Mouse (Mus musculus) ES-Bruce4 (cell line): Measurements from ENCODE around the gene Bag1. TPM values are rescaled to one million over a fixed set of nuclear protein-coding genes. Genes with fewer than 3 reads are reported as not detected.

Experiments
- H3K27ac ChIP-seq: 2 replicates; pipeline ENCODE4 v1.5.1; 2012; ENCODE audit warnings: low read length, inconsistent platforms; ENCODE audit not compliant: insufficient read depth
- H3K27me3 ChIP-seq: 2 replicates; pipeline ENCODE4 v1.6.1; 2012; ENCODE audit warnings: mild to moderate bottlenecking, low read length, inconsistent platforms; ENCODE audit not compliant: control insufficient read depth, poor library complexity, insufficient read depth, severe bottlenecking
- H3K36me3 ChIP-seq: 2 replicates; pipeline ENCODE4 v1.6.1; 2012; ENCODE audit warnings: inconsistent platforms, mild to moderate bottlenecking, low read length, moderate library complexity; ENCODE audit not compliant: control insufficient read depth, poor library complexity, insufficient read depth, severe bottlenecking
- H3K4me1 ChIP-seq: one replicate; pipeline ENCODE4 v1.8.1; 2011; ENCODE audit warnings: low read length; ENCODE audit not compliant: control insufficient read depth, insufficient read depth
- H3K4me3 ChIP-seq: 2 replicates; pipeline ENCODE4 v1.5.1; 2011; ENCODE audit warnings: low read depth, mild to moderate bottlenecking, low read length
- H3K9ac ChIP-seq: 2 replicates; pipeline ENCODE4 v1.6.1; 2012; ENCODE audit warnings: low read depth, mild to moderate bottlenecking, inconsistent platforms; ENCODE audit not compliant: poor library complexity, severe bottlenecking
- H3K9me3 ChIP-seq: replicated peaks from 2 replicates; pipeline ENCODE4 v1.6.1; 2012; ENCODE audit warnings: mild to moderate bottlenecking, low read length, inconsistent platforms; ENCODE audit not compliant: control insufficient read depth, poor library complexity, insufficient read depth, severe bottlenecking
- CTCF ChIP-seq: IDR thresholded peaks from one replicate; pipeline ENCODE4 v1.8.1; 2011; ENCODE audit warnings: low read depth, low read length
- EP300 ChIP-seq: IDR thresholded peaks from 2 replicates; pipeline ENCODE4 v1.6.1; 2011; ENCODE audit warnings: low read depth, low read length; ENCODE audit not compliant: insufficient read depth
- POLR2A ChIP-seq: IDR thresholded peaks from one replicate; pipeline ENCODE4 v1.8.1; 2011; ENCODE audit warnings: low read length; ENCODE audit not compliant: insufficient read depth
- polyA plus RNA-seq: library from polyadenylated mRNA; stranded (reverse); fragments of >200 nt; gene quantifications from 2 replicates; pipeline ENCODE4 v1.2.4, GENCODE M21; 2011; ENCODE audit warnings: low read depth; ENCODE audit not compliant: missing spikeins, insufficient read depth, insufficient read length

Bag1 gene
- polyA plus RNA-seq, 1 experiment = 106 TPM

- Histone ChIP-seq H3K9me3 (no peaks in the 10 kb centered on the region), H3K4me1 (no peaks in the 10 kb centered on the region), H3K4me3 (no peak overlapping the region), H3K9ac (no peak overlapping the region), H3K36me3 (no peaks in the 10 kb centered on the region), H3K27me3 (no peaks in the 10 kb centered on the region), H3K27ac (no peak overlapping the region)
- TF ChIP-seq POLR2A = no peak
- TF ChIP-seq CTCF = no peak
- TF ChIP-seq EP300 = no peak
Measured at GRCm38 (mm10) chr4:40889983-40890382, 58.1 kb downstream of the Bag1 start.

- H3K27ac ChIP-seq = no peak overlapping the region
- H3K4me1 ChIP-seq = no peaks in the 10 kb centered on the region
Measured at GRCm38 (mm10) chr4:40889252-40889651, 58.8 kb downstream of the Bag1 start.

GRCm38 (mm10) chr4:40888839-40889238, 59.3 kb downstream of the Bag1 start:
- H3K36me3 ChIP-seq = no peaks in the 10 kb centered on the region
- H3K27ac ChIP-seq = no peak overlapping the region
- no peak overlapping the region for H3K4me3 ChIP-seq
- no peaks in the 10 kb centered on the region for H3K9me3 ChIP-seq
- H3K4me1 ChIP-seq = no peaks in the 10 kb centered on the region
- TF ChIP-seq CTCF (no peak), POLR2A (no peak)
- H3K27me3 ChIP-seq = no peaks in the 10 kb centered on the region
- H3K9ac ChIP-seq = no peak overlapping the region

More at GRCm38 (mm10) chr4:40889252-40889651, 58.8 kb downstream of the Bag1 start:
- Histone ChIP-seq H3K27me3 (no peaks in the 10 kb centered on the region), H3K4me3 (no peak overlapping the region), H3K9ac (no peak overlapping the region), H3K9me3 (no peaks in the 10 kb centered on the region), H3K36me3 (no peaks in the 10 kb centered on the region)
- TF ChIP-seq EP300 (no peak), CTCF (no peak), POLR2A (no peak)

Other genes starting within 250 kb of the Bag1 start
- 22.3 and 22.9 TPM in 2 replicates for gene Aptx, start 245.1 kb downstream of the Bag1 start, polyA plus RNA-seq
- gene Dnaja1, start 226.1 kb downstream of the Bag1 start, polyA plus RNA-seq = 358 and 376 TPM in 2 replicates
- 172 and 196 TPM in 2 replicates for gene Smu1, start 190.4 kb downstream of the Bag1 start, polyA plus RNA-seq
- gene B4galt1, start 94.3 kb downstream of the Bag1 start, polyA plus RNA-seq = 40.0 and 40.7 TPM in 2 replicates
- not detected in 2 replicates for gene Spink4, start 28.2 kb downstream of the Bag1 start, polyA plus RNA-seq
- gene Chmp5, start 113 bp upstream of the Bag1 start, polyA plus RNA-seq = 117 and 120 TPM in 2 replicates
- gene Nfx1, start 22.6 kb upstream of the Bag1 start, polyA plus RNA-seq = 97.6 and 104 TPM in 2 replicates
- gene Aqp7, start 99.8 kb upstream of the Bag1 start, polyA plus RNA-seq = not detected in 2 replicates
- 15.7 and 16.7 TPM in 2 replicates for gene Aqp3, start 149.9 kb upstream of the Bag1 start, polyA plus RNA-seq
- 56.0 and 56.1 TPM in 2 replicates for gene Nol6, start 176.2 kb upstream of the Bag1 start, polyA plus RNA-seq
- gene Ube2r2, start 187.4 kb upstream of the Bag1 start, polyA plus RNA-seq = 130 and 134 TPM in 2 replicates